Mouse (Mus musculus) lung, adult 2 months (tissue): ENCODE data around the gene Tmem87a.

Experiments
- CTCF ChIP-seq: fragments of 200-500 bp; IDR thresholded peaks from 2 replicates; pipeline ENCODE4 v1.5.1; 2011; ENCODE audit warnings: mild to moderate bottlenecking, low read length, control low read depth; ENCODE audit not compliant: insufficient read depth
- POLR2A ChIP-seq: fragments of 200-500 bp; IDR thresholded peaks from 2 replicates; pipeline ENCODE4 v1.6.1; 2011; ENCODE audit warnings: low read depth, mild to moderate bottlenecking, control low read depth, low read length, borderline replicate concordance; ENCODE audit errors: extremely low read depth

DNA sequence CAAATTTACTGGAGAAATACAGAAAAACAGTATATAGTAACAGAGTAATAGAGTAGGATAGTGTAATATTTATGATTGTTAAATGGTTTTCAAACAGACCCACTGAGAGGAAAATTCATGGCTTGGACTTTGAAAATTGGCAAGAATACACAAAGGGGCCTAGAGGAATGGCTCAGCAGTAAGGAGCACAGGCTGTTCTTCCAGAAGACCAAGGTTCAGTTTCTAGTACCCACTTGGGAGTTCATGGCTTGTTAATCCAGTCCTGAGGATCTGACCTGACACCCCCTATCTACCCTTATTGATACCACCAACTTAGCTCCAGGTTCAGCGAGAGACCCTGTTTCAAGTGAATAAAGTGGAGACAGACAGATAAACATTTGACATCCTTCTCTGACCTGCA, 6.0 kb downstream of the Tmem87a start:
- TF ChIP-seq CTCF (no peak), POLR2A (no peak)
